Mouse (Mus musculus) frontal cortex, postnatal 25 days (tissue): ENCODE data around the gene Plxnb2.

Experiments
- DNase-seq, 2 experiments: peaks; one replicate each; pipeline ENCODE4 v3.0.0; 2022; ENCODE audit warnings: low spot score in 2 of 2

Gene Plxnb2

DNA sequence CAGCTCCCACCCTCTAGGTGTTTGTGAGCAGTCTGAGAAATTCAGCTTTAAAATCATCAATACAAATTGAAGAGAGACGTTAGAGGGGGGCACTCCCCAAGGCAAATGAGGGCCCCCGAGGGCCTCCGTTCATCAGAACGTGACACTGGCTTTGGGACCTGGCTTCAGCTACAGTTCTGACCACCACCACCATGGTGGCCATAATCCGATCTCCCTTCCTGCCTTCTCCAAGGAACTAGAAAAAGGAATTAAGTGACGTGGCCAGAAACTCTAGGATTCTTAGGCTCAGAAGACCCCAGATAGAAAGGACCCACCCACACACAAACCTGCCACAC is 991 bp downstream of the Plxnb2 start:
- DNase-seq, result no peak

- no peak for DNase-seq
These were observed 1.5 kb downstream of the Plxnb2 start for GRCm38 (mm10) chr15:89178954-89179629.

GRCm38 (mm10) chr15:89178260-89178860 is 2.2 kb downstream of the Plxnb2 start:
- no peak for DNase-seq

DNA sequence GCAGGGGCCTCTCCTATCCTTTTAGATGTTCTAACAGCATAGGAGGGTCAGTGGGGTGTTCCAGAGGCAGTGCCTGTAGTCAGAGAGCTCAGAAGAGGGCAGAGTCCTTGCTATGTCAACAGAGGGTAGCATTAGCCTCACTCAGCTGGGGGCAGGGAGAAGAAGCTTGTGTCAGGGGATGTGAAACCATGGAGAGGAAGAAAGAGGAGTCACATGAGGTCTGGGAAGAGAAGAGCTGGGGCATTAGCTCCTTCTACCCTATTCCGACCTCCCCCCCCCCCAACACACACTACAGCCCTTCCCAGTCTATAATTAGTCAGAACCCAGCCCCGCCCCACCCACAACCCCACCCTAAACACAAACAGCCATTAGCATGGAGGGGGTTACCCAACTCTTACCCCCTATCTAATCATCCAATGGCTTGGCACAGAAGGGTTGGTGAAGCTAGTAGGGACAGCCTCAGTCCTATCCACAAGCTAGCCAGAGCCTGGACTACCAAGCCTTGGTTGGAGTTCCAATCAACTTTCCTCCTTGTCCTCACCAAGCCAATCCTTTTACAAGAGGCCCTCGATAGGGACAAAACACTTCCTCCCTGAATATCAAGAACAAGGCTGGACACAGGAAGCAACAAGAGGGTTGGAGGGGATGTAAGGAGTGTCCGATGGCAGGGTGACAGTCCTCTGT is 2.9 kb downstream of the Plxnb2 start:
- no peak for DNase-seq

DNA sequence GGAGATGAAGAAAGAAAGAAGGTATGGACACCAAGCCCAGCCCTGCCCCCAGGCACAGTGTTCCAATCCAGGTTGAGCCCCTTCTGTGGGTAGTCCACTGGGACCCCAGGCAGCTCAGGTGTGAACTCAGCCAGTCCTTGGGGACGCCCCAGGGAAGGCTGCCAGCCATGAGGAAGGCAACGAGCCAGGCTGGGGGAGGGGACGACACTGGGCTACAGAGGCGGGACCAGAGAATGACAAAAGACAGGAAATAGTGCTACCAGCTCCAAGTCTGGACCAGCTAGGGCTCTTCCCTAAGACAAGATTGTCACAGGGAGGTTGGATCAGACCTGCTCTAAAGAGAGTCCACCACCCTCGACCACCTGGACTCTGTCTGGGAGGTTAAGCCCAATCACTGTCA is 3.5 kb downstream of the Plxnb2 start:
- DNase-seq, result peak in 1 of 2 experiments; percentile 58

DNA sequence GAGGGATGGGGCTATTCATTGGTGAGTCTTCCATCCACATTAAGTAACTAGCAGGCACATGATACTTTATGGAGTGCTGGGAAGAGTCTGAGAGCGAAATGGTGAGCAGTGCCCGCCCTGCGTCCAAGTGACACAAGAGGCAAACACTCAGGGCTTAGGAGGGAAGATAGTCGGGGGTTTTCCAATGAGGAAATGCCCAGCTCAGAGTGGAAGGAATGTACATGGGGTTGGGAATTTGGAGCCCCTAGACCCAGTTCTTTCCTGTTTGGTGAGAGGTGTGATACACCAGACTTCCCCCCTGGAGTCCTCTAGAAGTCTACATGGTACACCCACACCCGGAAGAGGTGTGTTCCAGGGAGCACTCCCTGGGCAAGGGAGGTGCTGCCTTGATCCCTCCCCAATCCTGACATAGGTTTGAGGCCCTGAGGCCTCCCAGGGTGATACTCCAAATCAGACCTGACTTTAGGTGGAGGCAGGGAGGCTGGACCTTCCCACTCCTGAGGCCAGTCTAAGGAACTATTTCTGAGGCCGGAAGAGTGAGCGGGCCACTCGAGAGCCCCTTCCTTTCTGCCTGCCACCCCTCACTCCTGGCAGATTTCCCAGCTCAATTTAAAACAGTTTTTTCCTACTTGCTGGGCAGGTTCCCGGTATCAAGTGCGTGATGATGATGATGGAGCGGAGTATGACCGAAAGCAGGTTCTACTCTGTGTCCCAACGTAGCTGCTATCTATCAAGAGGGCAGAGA is 5.0 kb downstream of the Plxnb2 start:
- DNase-seq, result no peak

DNA sequence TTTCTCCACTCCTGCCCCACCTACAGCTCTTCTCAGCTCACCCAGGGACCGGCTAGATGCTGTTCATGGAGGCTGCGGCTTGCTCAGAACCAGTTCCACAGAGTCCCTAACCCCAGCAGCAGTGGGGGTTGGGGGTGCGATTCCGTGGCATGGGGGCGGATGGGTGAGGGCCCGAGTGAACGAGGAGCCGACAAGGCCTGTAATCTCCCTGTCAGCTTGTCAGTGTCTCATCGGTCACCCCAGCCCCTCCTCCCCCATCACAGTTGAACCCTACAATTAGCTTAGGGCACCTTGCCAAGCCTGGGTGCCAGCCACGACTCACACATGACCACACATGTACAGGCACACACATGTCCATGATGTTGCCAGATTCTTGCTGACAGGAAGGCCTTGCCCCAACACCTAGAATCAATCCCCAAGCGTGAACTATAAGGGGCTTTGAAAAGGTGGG is 5.7 kb downstream of the Plxnb2 start:
- no peak for DNase-seq

DNA sequence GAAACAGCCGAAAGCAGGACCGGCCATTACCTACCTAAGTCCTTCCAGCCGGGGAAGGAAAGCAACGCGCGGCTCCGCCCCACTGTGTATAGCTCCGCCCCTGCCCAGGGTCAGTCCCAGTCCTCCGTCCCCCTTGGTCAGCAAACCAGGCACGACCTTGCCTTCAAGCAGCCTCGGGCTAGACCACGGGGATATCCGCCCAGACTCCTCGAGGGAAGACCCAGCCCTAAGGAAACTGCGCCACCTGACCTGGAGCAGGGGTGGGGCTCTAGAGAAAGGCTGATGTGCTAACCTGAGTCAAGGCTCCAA is 6.7 kb downstream of the Plxnb2 start:
- no peak for DNase-seq

DNA sequence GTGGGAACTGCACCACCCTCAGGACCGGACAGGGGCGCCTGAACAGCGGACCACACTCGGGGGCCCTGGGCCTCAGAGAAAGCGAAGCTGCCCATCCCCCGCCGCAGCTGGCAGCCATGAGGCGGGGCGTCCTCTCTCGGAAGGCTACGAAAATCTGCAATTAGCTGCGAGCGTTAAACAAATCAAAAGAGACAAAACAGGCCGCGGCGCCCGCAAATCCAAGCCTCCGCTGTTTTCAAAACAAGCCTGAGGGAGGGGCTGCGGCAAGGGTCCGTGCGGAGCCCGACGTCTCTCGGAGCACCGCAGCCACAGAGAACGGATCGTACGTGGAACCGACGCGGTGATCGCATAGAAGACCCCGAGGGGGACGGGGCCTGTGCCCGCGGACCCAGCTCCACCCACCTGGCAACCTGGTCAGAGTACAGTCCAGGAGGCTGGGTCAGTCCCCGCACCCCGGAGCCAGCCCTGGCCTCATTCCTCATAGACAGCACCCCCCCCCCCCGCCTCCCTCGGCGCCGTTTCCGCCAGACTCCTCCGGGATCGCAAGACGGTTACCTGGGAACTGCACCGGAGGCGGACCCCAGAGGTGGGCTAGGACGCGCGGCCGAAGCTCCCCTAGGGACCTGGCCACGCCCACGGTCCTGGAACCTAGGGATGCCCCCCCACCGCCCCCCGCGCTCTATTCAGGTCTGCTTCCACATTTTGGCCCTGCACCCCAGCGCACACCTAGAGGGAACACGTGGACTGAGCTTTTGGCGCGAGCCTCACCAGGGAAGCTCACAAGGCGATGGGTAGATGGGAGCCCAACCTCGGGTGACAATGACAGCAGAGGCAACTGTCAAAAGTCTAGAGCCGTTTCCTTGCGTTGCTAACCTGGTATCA is 7.3 kb downstream of the Plxnb2 start:
- no peak for DNase-seq

- no peak for DNase-seq
These were observed 8.2 kb downstream of the Plxnb2 start for GRCm38 (mm10) chr15:89172276-89172935.

DNA sequence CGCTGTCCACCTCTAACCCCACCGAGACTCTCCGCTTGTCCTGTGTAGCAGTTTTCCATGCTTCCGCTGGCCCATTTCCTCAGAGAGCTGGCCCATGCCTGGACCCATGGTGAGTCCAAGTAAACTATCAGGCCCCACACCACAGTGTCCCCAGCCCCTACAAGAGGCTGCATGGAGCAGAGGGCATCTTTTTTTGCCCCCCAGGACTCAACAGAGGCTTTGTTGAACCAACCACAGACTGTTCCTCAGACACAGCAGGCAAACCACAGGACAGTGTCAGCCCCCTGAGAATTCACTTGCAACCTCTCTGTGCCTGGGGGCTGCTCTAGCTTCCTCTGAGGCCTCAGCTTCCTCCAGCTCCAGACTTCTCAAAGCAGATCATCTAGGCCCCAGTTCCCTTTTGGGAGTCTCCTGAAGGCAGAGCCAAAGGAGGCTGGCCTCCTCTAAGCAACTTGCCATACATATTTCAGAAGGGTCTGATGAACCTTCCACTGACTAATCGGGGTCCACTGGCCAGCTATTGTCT is 9.0 kb downstream of the Plxnb2 start:
- DNase-seq, result no peak

GRCm38 (mm10) chr15:89170102-89170501 is 10.5 kb downstream of the Plxnb2 start:
- no peak for DNase-seq

GRCm38 (mm10) chr15:89169431-89169830 is 11.2 kb downstream of the Plxnb2 start:
- peak; percentile 50 to 62 for DNase-seq

DNA sequence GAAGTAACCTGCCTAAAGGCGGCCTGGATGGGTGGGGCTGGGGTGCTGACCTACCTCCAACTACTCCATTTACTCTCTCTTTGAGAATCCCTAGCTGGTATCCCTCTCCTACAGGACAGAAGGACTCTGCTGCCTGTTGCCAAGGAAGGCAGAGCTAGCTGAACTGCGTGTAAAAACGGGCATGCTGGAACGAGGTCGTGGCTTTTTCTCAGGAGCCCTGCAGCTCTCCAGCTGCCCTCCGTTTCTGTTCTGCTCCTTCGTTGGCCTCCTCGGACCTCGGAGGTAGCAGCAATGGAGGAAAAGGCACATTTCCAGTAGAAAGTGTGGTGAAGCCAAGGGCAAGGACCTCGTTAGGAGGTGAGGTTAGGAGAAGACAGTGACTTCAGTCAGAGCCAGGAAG is 11.7 kb downstream of the Plxnb2 start:
- no peak for DNase-seq

- DNase-seq, result no peak
These were observed 15.1 kb downstream of the Plxnb2 start for GRCm38 (mm10) chr15:89165478-89165877.

- no peak for DNase-seq
These were observed 19.2 kb downstream of the Plxnb2 start for GRCm38 (mm10) chr15:89161397-89161796.

DNA sequence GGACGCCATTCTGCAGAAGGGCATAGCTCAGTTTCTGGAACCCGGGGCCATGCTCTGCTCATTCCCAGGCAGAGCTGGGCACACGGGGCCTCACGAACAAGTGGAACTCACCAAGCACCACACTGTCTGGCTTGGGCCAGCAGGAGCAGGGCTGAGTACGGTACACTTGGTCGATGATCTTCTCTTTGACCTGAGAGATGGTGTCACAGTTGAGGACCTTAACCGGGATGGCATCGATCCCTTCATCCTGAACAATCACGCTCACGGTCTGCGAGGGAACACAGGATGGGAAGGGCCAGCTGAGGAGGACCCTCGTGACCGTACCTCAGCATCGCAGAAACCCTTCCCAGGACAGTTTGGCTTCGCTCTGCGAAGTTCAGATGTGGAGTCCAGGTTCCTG is 22.1 kb downstream of the Plxnb2 start:
- DNase-seq, result no peak

GRCm38 (mm10) chr15:89157954-89158353 is 22.6 kb downstream of the Plxnb2 start:
- DNase-seq, result no peak

DNA sequence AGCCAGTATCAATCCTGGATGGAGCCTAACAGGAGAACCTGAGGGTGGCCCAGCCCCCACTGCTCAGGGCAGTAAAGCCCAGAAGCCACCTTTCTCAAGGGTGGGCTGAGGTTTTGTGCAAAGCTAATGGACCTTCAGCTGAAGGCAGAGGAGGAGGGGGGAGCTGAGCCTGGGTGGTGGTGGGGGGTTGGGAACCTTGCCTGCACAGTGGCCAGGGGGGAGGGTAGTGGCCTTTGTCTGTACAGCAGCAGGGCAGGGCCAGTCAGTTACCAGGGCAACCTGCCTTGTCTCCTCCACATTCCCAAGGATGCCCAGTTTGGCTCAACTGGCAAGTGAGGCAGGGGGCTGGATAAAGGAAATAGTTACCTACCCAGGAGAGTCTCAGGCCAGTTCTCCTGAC is 28.3 kb downstream of the Plxnb2 start:
- no peak for DNase-seq

DNA sequence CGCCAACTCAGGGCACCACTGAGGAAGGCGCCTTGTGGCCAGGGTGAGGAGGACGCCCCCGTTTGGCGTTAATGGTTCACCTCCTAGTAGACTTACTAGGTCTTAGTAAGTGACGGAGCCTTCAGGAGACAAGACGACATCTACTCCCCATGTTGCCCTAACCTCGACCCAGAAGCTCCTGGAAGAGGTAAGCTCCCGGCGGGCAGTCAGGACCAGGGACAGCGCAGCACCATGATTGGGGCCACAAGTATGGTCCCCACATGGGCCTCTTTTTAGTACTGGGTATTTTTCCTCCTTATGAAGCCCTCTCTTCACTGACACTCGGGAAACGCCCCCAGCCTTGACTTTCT is 30.6 kb downstream of the Plxnb2 start:
- DNase-seq, result no peak
